ENCODE assay signal across 25 mouse cellular contexts in genomic region chr1:162280052-162280451, GRCm38 (mm10).
DNase-seq lines count a peak whose midpoint lies in the region; ATAC-seq lines count a peak whose summit lies in the region.
"Had no signal": no experiment of that assay in that cellular context is flagged by ENCODE, and none has a peak within 500 bp of the region (broad histone marks: within the 10 kb centered on the region; RNA-seq: fewer than 3 reads in every experiment).

No protein-coding gene starts in this region.

- 0 out of 2 replicates have a peak, but pooled peaks cover 3% of the 10 kb centered on the region for H3K4me1 ChIP-seq in midbrain, embryonic 14.5 days (ENCODE audit: control insufficient read depth, insufficient read depth, low read length)
- peaks cover 5% of the 10 kb centered on the region; the same call in 1 of the 2 replicates for H3K4me1 ChIP-seq in midbrain, embryonic 11.5 days (ENCODE audit: control insufficient read depth, insufficient read depth, low read length)
- peaks cover 53% of the 10 kb centered on the region for H3K4me1 ChIP-seq in limb, embryonic 10.5 days
- H3K4me1 ChIP-seq in midbrain, embryonic 16.5 days (ENCODE audit: control insufficient read depth, insufficient read depth, low read length): no peaks in the 10 kb centered on the region
- peaks cover 12% of the 10 kb centered on the region for H3K4me1 ChIP-seq in kidney, embryonic 16.5 days (ENCODE audit: insufficient read depth, low read length)

- no peaks in the 10 kb centered on the region for H3K36me3 ChIP-seq in midbrain, embryonic 14.5 days (ENCODE audit: control insufficient read depth, insufficient read depth, low read length)
- H3K36me3 ChIP-seq in midbrain, embryonic 11.5 days (ENCODE audit: control insufficient read depth, insufficient read depth, low read length): no peaks in the 10 kb centered on the region
- H3K36me3 ChIP-seq in limb, embryonic 10.5 days: no peaks in the 10 kb centered on the region
- H3K36me3 ChIP-seq in midbrain, embryonic 16.5 days (ENCODE audit: control insufficient read depth, insufficient read depth, low read length): no peaks in the 10 kb centered on the region
- H3K36me3 ChIP-seq in kidney, embryonic 16.5 days (ENCODE audit: insufficient read depth, low read length): no peaks in the 10 kb centered on the region
- H3K36me3 ChIP-seq: embryonic facial prominence, embryonic 13.5 days; embryonic facial prominence, embryonic 15.5 days; forebrain, embryonic 10.5 days; forebrain, embryonic 12.5 days had no signal

- no peaks in the 10 kb centered on the region for H3K9me3 ChIP-seq in midbrain, embryonic 14.5 days (ENCODE audit: control insufficient read depth, low read length)
- no peaks in the 10 kb centered on the region for H3K9me3 ChIP-seq in midbrain, embryonic 11.5 days (ENCODE audit: control insufficient read depth, low read length)
- H3K9me3 ChIP-seq in limb, embryonic 10.5 days (replicated peaks): no peaks in the 10 kb centered on the region
- H3K9me3 ChIP-seq in midbrain, embryonic 16.5 days (replicated peaks; ENCODE audit: control insufficient read depth, low read length, poor library complexity, severe bottlenecking): no peaks in the 10 kb centered on the region
- H3K9me3 ChIP-seq in kidney, embryonic 16.5 days (ENCODE audit: low read length): no peaks in the 10 kb centered on the region
- H3K9me3 ChIP-seq: embryonic facial prominence, embryonic 13.5 days; embryonic facial prominence, embryonic 15.5 days; forebrain, embryonic 10.5 days; forebrain, embryonic 12.5 days had no signal

- no peak overlapping the region for H3K4me3 ChIP-seq in midbrain, embryonic 14.5 days (replicated peaks; ENCODE audit: low read depth, low read length)
- no peak overlapping the region for H3K4me3 ChIP-seq in midbrain, embryonic 11.5 days (ENCODE audit: low read depth, low read length)
- no peak overlapping the region for H3K4me3 ChIP-seq in limb, embryonic 10.5 days
- H3K4me3 ChIP-seq in midbrain, embryonic 16.5 days (ENCODE audit: low read depth, low read length): no peak overlapping the region
- no peak overlapping the region for H3K4me3 ChIP-seq in kidney, embryonic 16.5 days (ENCODE audit: low read length)
- H3K4me3 ChIP-seq: embryonic facial prominence, embryonic 13.5 days; embryonic facial prominence, embryonic 15.5 days; erythroblast, embryonic 14.5 days; forebrain, embryonic 10.5 days; forebrain, embryonic 12.5 days had no signal

- H3K9ac ChIP-seq in midbrain, embryonic 14.5 days (replicated peaks; ENCODE audit: low read length): no peak overlapping the region
- no peak overlapping the region for H3K9ac ChIP-seq in midbrain, embryonic 11.5 days (ENCODE audit: low read length)
- no peak overlapping the region for H3K9ac ChIP-seq in midbrain, embryonic 16.5 days (ENCODE audit: low read depth, low read length)
- H3K9ac ChIP-seq in kidney, embryonic 16.5 days (replicated peaks; ENCODE audit: low read length): no peak overlapping the region
- H3K9ac ChIP-seq: embryonic facial prominence, embryonic 13.5 days; embryonic facial prominence, embryonic 15.5 days; forebrain, embryonic 12.5 days had no signal

- DNase-seq in midbrain, embryonic 14.5 days: peak; percentile 18
- no peak for DNase-seq in midbrain, embryonic 11.5 days (ENCODE audit: low spot score, missing footprints)
- no peak for DNase-seq in limb, embryonic 10.5 days (ENCODE audit: low spot score)
- DNase-seq in heart, postnatal 10 days: no peak
- no peak for DNase-seq in frontal cortex, postnatal 36 days (ENCODE audit: low spot score in 2 of 2)
- DNase-seq: adrenal gland, adult 8-10 months; adrenal gland, postnatal 25 days; cerebellum, adult 11 months; cerebellum, adult 18-20 months; cerebellum, adult 8-10 months; cerebellum, adult 9-11 months; cerebellum, postnatal 14 days; cerebellum, postnatal 36 days; embryo, embryonic 11 days had no signal

- WGBS in midbrain, embryonic 14.5 days: 84% methylated on average over 4 of the region's 4 CpGs
- WGBS in midbrain, embryonic 11.5 days: 92% methylated on average over 4 of the region's 4 CpGs
- WGBS in limb, embryonic 10.5 days: 94% methylated on average over 4 of the region's 4 CpGs
- 78% methylated on average over 4 of the region's 4 CpGs for WGBS in midbrain, embryonic 16.5 days
- WGBS in kidney, embryonic 16.5 days: 93% methylated on average over 4 of the region's 4 CpGs

- no peak overlapping the region for H3K27ac ChIP-seq in midbrain, embryonic 14.5 days (replicated peaks; ENCODE audit: low read depth, low read length)
- H3K27ac ChIP-seq in midbrain, embryonic 11.5 days (ENCODE audit: low read depth, low read length): no peak overlapping the region
- H3K27ac ChIP-seq in limb, embryonic 10.5 days: peak overlapping the region; percentile 64; the same call in 1 of the 2 replicates
- no peak overlapping the region for H3K27ac ChIP-seq in midbrain, embryonic 16.5 days (ENCODE audit: low read length)
- H3K27ac ChIP-seq in kidney, embryonic 16.5 days (ENCODE audit: low read length): no peak overlapping the region
- H3K27ac ChIP-seq: embryonic facial prominence, embryonic 13.5 days; embryonic facial prominence, embryonic 15.5 days; forebrain, embryonic 10.5 days; forebrain, embryonic 12.5 days had no signal

- intact Hi-C loops in heart, postnatal 10 days (cut with DNase I): no loop called here

- no peaks in the 10 kb centered on the region for H3K27me3 ChIP-seq in midbrain, embryonic 14.5 days (ENCODE audit: control insufficient read depth, insufficient read depth, low read length)
- H3K27me3 ChIP-seq in midbrain, embryonic 11.5 days (ENCODE audit: control insufficient read depth, insufficient read depth, low read length): no peaks in the 10 kb centered on the region
- no peaks in the 10 kb centered on the region for H3K27me3 ChIP-seq in limb, embryonic 10.5 days (ENCODE audit: low read depth, poor library complexity, severe bottlenecking)
- no peaks in the 10 kb centered on the region for H3K27me3 ChIP-seq in midbrain, embryonic 16.5 days (ENCODE audit: control insufficient read depth, insufficient read depth, low read depth, low read length)
- H3K27me3 ChIP-seq in kidney, embryonic 16.5 days (ENCODE audit: insufficient read depth, low read length): no peaks in the 10 kb centered on the region
- H3K27me3 ChIP-seq: embryonic facial prominence, embryonic 13.5 days; embryonic facial prominence, embryonic 15.5 days; forebrain, embryonic 12.5 days; Patski had no signal

- no peak overlapping the region for H3K4me2 ChIP-seq in midbrain, embryonic 14.5 days (ENCODE audit: low read length)
- no peak overlapping the region for H3K4me2 ChIP-seq in midbrain, embryonic 11.5 days
- H3K4me2 ChIP-seq in midbrain, embryonic 16.5 days (ENCODE audit: low read length): no peak overlapping the region
- H3K4me2 ChIP-seq in kidney, embryonic 16.5 days (replicated peaks; ENCODE audit: low read depth, low read length): no peak overlapping the region
- H3K4me2 ChIP-seq: embryonic facial prominence, embryonic 13.5 days; embryonic facial prominence, embryonic 15.5 days; forebrain, embryonic 12.5 days had no signal

- no peak for ATAC-seq in midbrain, embryonic 14.5 days (ENCODE audit: low FRiP score, low TSS enrichment)
- ATAC-seq in midbrain, embryonic 11.5 days (ENCODE audit: low FRiP score): no peak
- ATAC-seq in midbrain, embryonic 16.5 days: peak; percentile 79
- no peak for ATAC-seq in kidney, embryonic 16.5 days (ENCODE audit: low FRiP score, low TSS enrichment)
- ATAC-seq: activated CD4-positive, CD25-positive, alpha-beta regulatory T cell, adult 4 months; forebrain, embryonic 14.5 days; forebrain, embryonic 16.5 days; Patski had no signal
